Mouse (Mus musculus) hindbrain, embryonic 12.5 days (tissue): Measurements from ENCODE around the gene Oard1. TPM values are rescaled to one million over a fixed set of nuclear protein-coding genes. Genes with fewer than 3 reads are reported as not detected.
A peak's percentile ranks its signal among the peaks of the same experiment; 100 is the strongest.

Source experiments
- ATAC-seq: fragments of 200-750 bp; cut with Nextera tagmentation; 2 replicates; pipeline ENCODE4 v1.8.0; 2017; ENCODE audit warnings: moderate TSS enrichment; ENCODE audit not compliant: low FRiP score
- H3K27ac ChIP-seq: fragments of 300-500 bp; sonication (generic); 2 replicates; pipeline ENCODE4 v1.5.1; 2016; ENCODE audit warnings: mild to moderate bottlenecking
- H3K27me3 ChIP-seq: fragments of 300-500 bp; sonication (generic); 2 replicates; pipeline ENCODE4 v1.6.1; 2016; ENCODE audit warnings: mild to moderate bottlenecking
- H3K36me3 ChIP-seq: fragments of 300-500 bp; sonication (generic); 2 replicates; pipeline ENCODE4 v1.6.1; 2016; ENCODE audit warnings: mild to moderate bottlenecking
- H3K4me1 ChIP-seq: fragments of 300-500 bp; sonication (generic); 2 replicates; pipeline ENCODE4 v1.6.1; 2016
- H3K4me2 ChIP-seq: fragments of 300-500 bp; sonication (generic); replicated peaks from 2 replicates; pipeline ENCODE4 v1.6.1; 2016; ENCODE audit warnings: mild to moderate bottlenecking
- H3K4me3 ChIP-seq: fragments of 300-500 bp; sonication (generic); 2 replicates; pipeline ENCODE4 v1.5.1; 2016; ENCODE audit warnings: mild to moderate bottlenecking
- H3K9ac ChIP-seq: fragments of 300-500 bp; sonication (generic); 2 replicates; pipeline ENCODE4 v1.6.1; 2016; ENCODE audit warnings: mild to moderate bottlenecking, moderate library complexity
- H3K9me3 ChIP-seq: fragments of 300-500 bp; sonication (generic); replicated peaks from 2 replicates; pipeline ENCODE4 v1.6.1; 2016; ENCODE audit warnings: mild to moderate bottlenecking
- WGBS: fragments of 180-500 bp; shearing (Covaris S2); methylation state at CpG from one replicate; pipeline ENCODE4 v1.1.7; 2016; 5-methylcytosine and 5-hydroxymethylcytosine counted together
- polyA plus RNA-seq: library from polyadenylated mRNA; unstranded; fragments of >200 nt; fragmentation: Nextera tagmentation; extraction: Ambion mirVana; gene quantifications from 2 replicates; pipeline ENCODE4 v1.2.1, GENCODE M21; 2016

Gene Oard1
- polyA plus RNA-seq: 52.4 and 61.5 TPM in 2 replicates

GRCm38 (mm10) chr17:48409380-48410298 is at the start of gene Oard1, which contains the start of gene Nfya:
Gene Oard1, plus strand, starts transcription at chr17:48410014.
Gene Nfya, minus strand, starts transcription at chr17:48409906.
- WGBS: under 1% methylated on average over 82 of the region's 84 CpGs
- H3K27ac ChIP-seq: peak within 1 kb of the TSS; percentile 99
- H3K36me3 ChIP-seq: peaks cover 8% of the 10 kb centered on the region
- no peaks in the 10 kb centered on the region for H3K9me3 ChIP-seq
- no peaks in the 10 kb centered on the region for H3K27me3 ChIP-seq
- H3K4me3 ChIP-seq: peak within 1 kb of the TSS; percentile 77
- peak within 1 kb of the TSS; percentile 73 for H3K4me2 ChIP-seq
- H3K9ac ChIP-seq: peak within 1 kb of the TSS; percentile 93
- H3K4me1 ChIP-seq: peaks cover 27% of the 10 kb centered on the region
- peak; percentile 97 for ATAC-seq

DNA sequence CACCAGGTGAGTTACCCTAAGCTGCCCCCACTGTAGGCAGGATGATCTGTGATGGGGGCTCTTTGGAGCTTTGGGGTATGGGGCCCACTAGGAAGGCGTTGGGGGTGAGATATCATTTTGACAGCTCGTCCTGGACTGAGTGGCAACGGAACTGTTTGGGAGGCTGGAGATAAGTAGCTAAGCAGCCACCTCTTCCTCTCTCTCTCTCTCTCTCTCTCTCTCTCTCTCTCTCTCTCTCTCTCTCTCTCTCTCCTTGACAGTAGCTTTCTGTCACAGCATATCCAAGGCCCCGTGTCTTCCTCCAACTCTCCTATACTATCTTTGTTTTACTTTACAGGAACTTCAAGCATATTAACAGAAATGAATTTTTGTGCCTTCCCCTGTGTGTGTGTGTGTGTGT is 49.4 kb upstream of the Oard1 start:
- H3K4me1 ChIP-seq: no peaks in the 10 kb centered on the region
- no peaks in the 10 kb centered on the region for H3K36me3 ChIP-seq
- no peaks in the 10 kb centered on the region for H3K9me3 ChIP-seq
- no peak overlapping the region for H3K4me2 ChIP-seq
- WGBS: 90% methylated on average over 4 of the region's 4 CpGs
- ATAC-seq: no peak
- H3K9ac ChIP-seq: no peak overlapping the region
- H3K27ac ChIP-seq: no peak overlapping the region
- H3K4me3 ChIP-seq: no peak overlapping the region
- no peaks in the 10 kb centered on the region for H3K27me3 ChIP-seq

GRCm38 (mm10) chr17:48362346-48362745 is 47.5 kb upstream of the Oard1 start:
- Histone ChIP-seq H3K4me1 (no peaks in the 10 kb centered on the region), H3K4me2 (no peak overlapping the region), H3K9ac (no peak overlapping the region), H3K36me3 (no peaks in the 10 kb centered on the region), H3K27ac (no peak overlapping the region), H3K4me3 (no peak overlapping the region), H3K27me3 (no peaks in the 10 kb centered on the region), H3K9me3 (no peaks in the 10 kb centered on the region)
- no peak for ATAC-seq
- WGBS: 85% methylated on average over 3 of the region's 3 CpGs

GRCm38 (mm10) chr17:48362966-48363365 is 46.8 kb upstream of the Oard1 start:
- H3K27ac ChIP-seq: no peak overlapping the region
- ATAC-seq: no peak

GRCm38 (mm10) chr17:48363421-48363965 is 46.3 kb upstream of the Oard1 start:
- no peaks in the 10 kb centered on the region for H3K9me3 ChIP-seq
- H3K9ac ChIP-seq: no peak overlapping the region
- H3K27me3 ChIP-seq: no peaks in the 10 kb centered on the region
- no peak overlapping the region for H3K4me3 ChIP-seq
- WGBS: 78% methylated on average over 6 of the region's 6 CpGs
- H3K4me2 ChIP-seq: no peak overlapping the region
- no peak overlapping the region for H3K27ac ChIP-seq
- H3K36me3 ChIP-seq: no peaks in the 10 kb centered on the region
- no peaks in the 10 kb centered on the region for H3K4me1 ChIP-seq
- ATAC-seq: no peak

More at GRCm38 (mm10) chr17:48362966-48363365, 46.8 kb upstream of the Oard1 start:
- H3K4me3 ChIP-seq: no peak overlapping the region
- WGBS: 89% methylated on average over 8 of the region's 8 CpGs
- no peaks in the 10 kb centered on the region for H3K9me3 ChIP-seq
- H3K9ac ChIP-seq: no peak overlapping the region
- no peak overlapping the region for H3K4me2 ChIP-seq
- H3K27me3 ChIP-seq: no peaks in the 10 kb centered on the region
- H3K4me1 ChIP-seq: no peaks in the 10 kb centered on the region
- no peaks in the 10 kb centered on the region for H3K36me3 ChIP-seq

DNA sequence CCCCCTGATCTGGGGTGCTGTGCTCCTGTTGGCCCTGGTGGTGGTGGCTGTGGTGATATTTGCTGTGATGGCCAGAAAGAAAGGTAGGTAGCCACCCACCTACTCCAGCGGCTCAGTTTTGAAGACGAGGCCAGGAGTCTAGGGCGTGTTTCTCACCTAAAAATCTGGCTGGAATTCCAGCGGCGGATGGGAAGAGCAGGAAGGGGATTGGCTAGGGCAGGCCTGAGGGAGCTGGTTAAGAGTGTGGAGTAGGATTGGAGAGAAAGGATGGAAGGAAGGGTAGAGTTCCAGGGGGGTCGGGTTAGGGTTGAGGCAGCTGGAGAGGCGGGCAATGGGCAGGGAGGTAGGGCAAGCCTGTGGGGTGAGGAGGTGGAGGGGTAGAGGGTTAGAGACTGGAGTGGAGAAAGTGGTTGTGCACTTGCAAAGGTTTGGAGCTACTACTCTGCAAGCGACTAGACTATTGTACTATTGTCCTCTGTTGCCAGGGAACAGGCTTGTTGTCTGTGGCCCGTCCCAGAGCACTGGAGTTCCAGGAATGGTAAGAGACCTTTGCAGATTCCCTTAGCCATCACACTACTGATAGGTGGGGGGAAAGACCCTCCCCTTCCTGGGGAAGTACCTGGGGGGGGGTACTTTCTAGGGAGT is 44.2 kb upstream of the Oard1 start:
- Histone ChIP-seq H3K9ac (no peak overlapping the region), H3K4me1 (no peaks in the 10 kb centered on the region), H3K4me3 (no peak overlapping the region), H3K27me3 (no peaks in the 10 kb centered on the region), H3K4me2 (no peak overlapping the region), H3K9me3 (no peaks in the 10 kb centered on the region), H3K27ac (no peak overlapping the region), H3K36me3 (no peaks in the 10 kb centered on the region)
- 69% methylated on average over 9 of the region's 9 CpGs for WGBS
- no peak for ATAC-seq

DNA sequence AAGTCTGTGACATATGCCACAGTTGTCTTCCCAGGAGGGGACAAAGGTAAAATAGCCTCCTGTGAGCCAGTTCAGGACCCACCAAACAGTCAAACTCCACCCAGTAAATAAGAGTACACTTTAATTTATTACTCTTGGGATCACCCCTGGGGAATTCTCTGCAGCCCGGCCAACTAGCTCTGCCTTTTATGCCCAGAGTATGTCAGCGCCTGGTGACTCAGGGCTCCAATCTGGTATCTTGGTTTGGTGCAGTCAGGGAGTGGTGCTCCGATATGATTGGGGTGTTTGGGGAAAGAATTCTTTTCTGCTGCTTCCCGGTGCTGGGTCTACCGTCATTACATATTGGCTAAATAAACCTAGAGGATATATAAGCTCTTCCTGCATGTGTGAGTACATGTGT is 43.0 kb upstream of the Oard1 start:
- WGBS: 83% methylated on average over 5 of the region's 5 CpGs
- no peaks in the 10 kb centered on the region for H3K27me3 ChIP-seq

DNA sequence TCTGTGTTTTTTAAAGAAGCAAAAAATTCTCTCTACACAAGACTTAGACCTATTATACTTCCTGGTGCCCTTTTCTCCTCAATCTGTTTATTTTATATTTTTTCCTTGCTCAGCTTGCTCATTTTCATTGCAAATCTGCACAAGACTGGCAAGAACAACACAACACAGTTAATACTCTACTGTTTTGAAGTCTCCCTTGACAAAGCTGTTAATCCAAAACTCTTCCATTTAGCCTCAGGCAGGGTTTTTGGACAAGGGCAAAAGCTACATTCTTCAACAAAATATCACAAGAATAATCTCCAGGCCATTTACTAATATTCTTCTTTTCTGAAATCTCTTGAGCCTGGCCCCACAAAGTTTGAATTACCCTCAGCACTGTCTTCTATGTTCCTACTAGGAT is 38.2 kb upstream of the Oard1 start:
- no peak for ATAC-seq

More for the DNA sequence above, 43.0 kb upstream of the Oard1 start:
- Histone ChIP-seq H3K4me2 (no peak overlapping the region), H3K27ac (no peak overlapping the region), H3K36me3 (no peaks in the 10 kb centered on the region), H3K9me3 (no peaks in the 10 kb centered on the region), H3K4me3 (no peak overlapping the region), H3K4me1 (no peaks in the 10 kb centered on the region), H3K9ac (no peak overlapping the region)
- ATAC-seq: no peak

GRCm38 (mm10) chr17:48372987-48373386 is 36.8 kb upstream of the Oard1 start:
- no peak overlapping the region for H3K4me3 ChIP-seq
- no peaks in the 10 kb centered on the region for H3K4me1 ChIP-seq
- H3K36me3 ChIP-seq: no peaks in the 10 kb centered on the region
- no peaks in the 10 kb centered on the region for H3K9me3 ChIP-seq
- WGBS: 82% methylated on average over 8 of the region's 8 CpGs
- no peaks in the 10 kb centered on the region for H3K27me3 ChIP-seq
- H3K4me2 ChIP-seq: no peak overlapping the region
- H3K9ac ChIP-seq: no peak overlapping the region
- ATAC-seq: no peak
- H3K27ac ChIP-seq: no peak overlapping the region

More for the DNA sequence above, 38.2 kb upstream of the Oard1 start:
- H3K27me3 ChIP-seq: no peaks in the 10 kb centered on the region
- H3K9ac ChIP-seq: no peak overlapping the region
- no peak overlapping the region for H3K4me2 ChIP-seq
- H3K36me3 ChIP-seq: no peaks in the 10 kb centered on the region
- H3K4me1 ChIP-seq: no peaks in the 10 kb centered on the region
- H3K9me3 ChIP-seq: no peaks in the 10 kb centered on the region
- no peak overlapping the region for H3K4me3 ChIP-seq
- no peak overlapping the region for H3K27ac ChIP-seq

GRCm38 (mm10) chr17:48376102-48376501 is 33.7 kb upstream of the Oard1 start:
- no peak overlapping the region for H3K9ac ChIP-seq
- H3K4me3 ChIP-seq: no peak overlapping the region
- H3K27ac ChIP-seq: no peak overlapping the region
- H3K4me2 ChIP-seq: no peak overlapping the region
- H3K9me3 ChIP-seq: no peaks in the 10 kb centered on the region
- no peak for ATAC-seq
- H3K36me3 ChIP-seq: no peaks in the 10 kb centered on the region
- WGBS: 93% methylated on average over 1 of the region's 1 CpGs
- no peaks in the 10 kb centered on the region for H3K27me3 ChIP-seq
- no peaks in the 10 kb centered on the region for H3K4me1 ChIP-seq

DNA sequence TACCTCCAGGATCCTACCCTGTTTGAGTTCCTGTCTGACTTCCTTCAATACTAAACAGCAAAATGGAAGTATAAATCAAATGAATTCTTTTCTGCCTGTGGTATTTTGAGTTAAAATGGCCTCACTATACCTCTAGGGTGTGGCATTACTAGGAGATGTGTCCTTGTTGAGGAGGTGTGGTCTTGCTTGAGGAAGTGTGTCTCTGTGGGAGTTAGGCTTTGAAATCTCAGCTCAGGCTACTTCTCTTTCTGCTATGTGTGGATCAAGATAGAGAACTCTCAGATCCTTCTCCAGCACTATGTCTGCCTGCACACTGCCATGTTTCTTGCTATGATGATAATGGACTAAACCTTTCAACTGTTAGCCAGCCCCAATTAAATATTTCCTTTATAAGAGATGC is 30.8 kb upstream of the Oard1 start:
- H3K36me3 ChIP-seq: no peaks in the 10 kb centered on the region
- no peak for ATAC-seq
- no peaks in the 10 kb centered on the region for H3K27me3 ChIP-seq
- no peaks in the 10 kb centered on the region for H3K9me3 ChIP-seq
- H3K9ac ChIP-seq: no peak overlapping the region
- H3K27ac ChIP-seq: no peak overlapping the region
- no peak overlapping the region for H3K4me2 ChIP-seq
- H3K4me1 ChIP-seq: no peaks in the 10 kb centered on the region
- H3K4me3 ChIP-seq: no peak overlapping the region

GRCm38 (mm10) chr17:48385786-48386461 is 23.9 kb upstream of the Oard1 start:
- no peak for ATAC-seq
- H3K9ac ChIP-seq: no peak overlapping the region
- WGBS: 79% methylated on average over 2 of the region's 2 CpGs
- H3K27ac ChIP-seq: no peak overlapping the region
- H3K9me3 ChIP-seq: no peaks in the 10 kb centered on the region
- H3K36me3 ChIP-seq: peaks cover 50% of the 10 kb centered on the region
- H3K27me3 ChIP-seq: no peaks in the 10 kb centered on the region
- no peak overlapping the region for H3K4me2 ChIP-seq
- H3K4me1 ChIP-seq: no peaks in the 10 kb centered on the region
- H3K4me3 ChIP-seq: no peak overlapping the region
